Comparison of ENCODE assay signal across 7 mouse cellular contexts in the genomic region with DNA sequence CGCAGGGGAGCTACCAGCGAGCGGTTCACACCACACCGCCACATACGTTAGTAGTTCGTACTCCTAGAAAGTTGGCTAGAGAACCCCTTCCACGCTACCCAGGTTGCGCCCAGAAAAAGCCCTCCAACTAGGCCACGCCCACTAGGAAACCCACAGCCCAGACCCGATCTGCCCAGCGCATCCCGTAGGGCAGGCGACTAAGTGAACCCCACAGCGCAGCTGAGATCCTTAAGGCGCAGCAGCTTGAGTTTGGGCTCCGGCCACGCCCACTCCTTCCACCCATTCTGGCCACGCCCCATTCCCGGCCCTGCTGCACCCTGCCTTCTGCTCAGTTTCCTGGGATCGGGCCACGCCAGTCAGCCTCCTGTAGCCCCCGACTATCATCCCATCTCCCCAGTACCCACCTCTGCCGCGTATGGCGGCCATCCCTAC. TPM values are rescaled to one million over a fixed set of nuclear protein-coding genes. Genes with fewer than 3 reads are reported as not detected.
DNase-seq lines count a peak whose midpoint lies in the region; ATAC-seq and TF ChIP-seq lines count a peak whose summit lies in the region.

No protein-coding gene starts in this region.

- no peaks in the 10 kb centered on the region for H3K79me2 ChIP-seq in C2C12 (ENCODE audit: control insufficient read depth, insufficient read depth)

- H3K27ac ChIP-seq in embryonic facial prominence, embryonic 13.5 days, result peak overlapping the region; percentile 86
- peak overlapping the region; percentile 26; the same call in 1 of the 2 replicates for H3K27ac ChIP-seq in heart, postnatal 0 days (ENCODE audit: low read depth)
- no peak overlapping the region for H3K27ac ChIP-seq in midbrain, embryonic 11.5 days (ENCODE audit: low read depth, low read length)

- TF ChIP-seq CTCF in C2C12 (IDR thresholded peaks at IDR 0.05; ENCODE audit: control insufficient read depth, insufficient read depth, insufficient read length), result no peak
- TF ChIP-seq CTCF in heart, postnatal 0 days (IDR thresholded peaks at IDR 0.05; ENCODE audit: low read depth), result no peak

- peak overlapping the region; percentile 79 for H3ac ChIP-seq in C2C12 (ENCODE audit: control insufficient read depth, insufficient read length, low read depth)

- peak overlapping the region; percentile 97 for H3K4me2 ChIP-seq in embryonic facial prominence, embryonic 13.5 days
- peak overlapping the region; percentile 86 for H3K4me2 ChIP-seq in heart, postnatal 0 days (ENCODE audit: low read depth, low read length)
- H3K4me2 ChIP-seq in midbrain, embryonic 11.5 days, result peak overlapping the region; percentile 91

- peak; percentile 88 for DNase-seq in R1 (ENCODE audit: low read depth, low spot score)
- no peak for DNase-seq in heart, postnatal 0 days (ENCODE audit: low spot score)
- peak; percentile 44 to 76 for DNase-seq in kidney, postnatal 36 days
- DNase-seq in midbrain, embryonic 11.5 days (ENCODE audit: low spot score, missing footprints), result no peak
- DNase-seq in thymus, postnatal 14 days, result peak; percentile 70

- peak overlapping the region; percentile 82 for H3K9ac ChIP-seq in embryonic facial prominence, embryonic 13.5 days
- H3K9ac ChIP-seq in heart, postnatal 0 days (replicated peaks; ENCODE audit: low read depth, low read length), result no peak overlapping the region
- H3K9ac ChIP-seq in midbrain, embryonic 11.5 days (ENCODE audit: low read length), result peak overlapping the region; percentile 47

- H3K27me3 ChIP-seq in C2C12 (ENCODE audit: control insufficient read depth, insufficient read depth, insufficient read length), result no peaks in the 10 kb centered on the region
- peaks cover 25% of the 10 kb centered on the region for H3K27me3 ChIP-seq in embryonic facial prominence, embryonic 13.5 days
- peaks cover 38% of the 10 kb centered on the region for H3K27me3 ChIP-seq in heart, postnatal 0 days (ENCODE audit: control insufficient read depth, insufficient read depth, low read length)
- peaks cover 32% of the 10 kb centered on the region for H3K27me3 ChIP-seq in midbrain, embryonic 11.5 days (ENCODE audit: control insufficient read depth, insufficient read depth, low read length)

- H3K79me3 ChIP-seq in C2C12 (ENCODE audit: low read depth), result no peaks in the 10 kb centered on the region

- H3K36me3 ChIP-seq in C2C12 (ENCODE audit: control insufficient read depth, insufficient read depth), result peaks cover 11% of the 10 kb centered on the region
- peaks cover 20% of the 10 kb centered on the region for H3K36me3 ChIP-seq in embryonic facial prominence, embryonic 13.5 days
- H3K36me3 ChIP-seq in heart, postnatal 0 days (replicated peaks; ENCODE audit: control insufficient read depth, insufficient read depth, low read length), result peaks cover 14% of the 10 kb centered on the region; the same call in 1 of the 2 replicates
- no peaks in the 10 kb centered on the region; the same call in 1 of the 2 replicates for H3K36me3 ChIP-seq in midbrain, embryonic 11.5 days (ENCODE audit: control insufficient read depth, insufficient read depth, low read length)

- WGBS in embryonic facial prominence, embryonic 13.5 days, result 4% methylated on average over 25 of the region's 25 CpGs
- WGBS in heart, postnatal 0 days, result 5% methylated on average over 25 of the region's 25 CpGs
- 4% methylated on average over 25 of the region's 25 CpGs for whole genome bisulfite sequencing in midbrain, embryonic 11.5 days

- ATAC-seq in embryonic facial prominence, embryonic 13.5 days (ENCODE audit: insufficient number of reproducible peaks, insufficient read depth, low FRiP score, low TSS enrichment, low read depth), result peak; percentile 32
- peak; percentile 7; the same call in 1 of the 2 replicates for ATAC-seq in heart, postnatal 0 days (ENCODE audit: insufficient read depth, low read depth)
- peak; percentile 45 for ATAC-seq in midbrain, embryonic 11.5 days (ENCODE audit: low FRiP score)

- H3K4me3 ChIP-seq in C2C12 (ENCODE audit: insufficient read depth, poor library complexity, severe bottlenecking), result peak overlapping the region; percentile 18
- peak overlapping the region; percentile 57 for H3K4me3 ChIP-seq in embryonic facial prominence, embryonic 13.5 days
- H3K4me3 ChIP-seq in heart, postnatal 0 days (ENCODE audit: low read depth, low read length), result peak overlapping the region; percentile 56
- H3K4me3 ChIP-seq in midbrain, embryonic 11.5 days (ENCODE audit: low read depth, low read length), result peak overlapping the region; percentile 43

- peaks cover 36% of the 10 kb centered on the region for H3K4me1 ChIP-seq in embryonic facial prominence, embryonic 13.5 days
- H3K4me1 ChIP-seq in heart, postnatal 0 days (ENCODE audit: control insufficient read depth, insufficient read depth), result peaks cover 22% of the 10 kb centered on the region
- peaks cover 11% of the 10 kb centered on the region for H3K4me1 ChIP-seq in midbrain, embryonic 11.5 days (ENCODE audit: control insufficient read depth, insufficient read depth, low read length)

- TF ChIP-seq EP300 in heart, postnatal 0 days (IDR thresholded peaks at IDR 0.05; ENCODE audit: low read depth), result no peak

- H3K9me3 ChIP-seq in embryonic facial prominence, embryonic 13.5 days, result peaks cover 8% of the 10 kb centered on the region; the same call in 1 of the 2 replicates
- H3K9me3 ChIP-seq in heart, postnatal 0 days (replicated peaks; ENCODE audit: control insufficient read depth, low read length), result no peaks in the 10 kb centered on the region
- peaks cover 6% of the 10 kb centered on the region; the same call in 1 of the 2 replicates for H3K9me3 ChIP-seq in midbrain, embryonic 11.5 days (ENCODE audit: control insufficient read depth, low read length)

TF ChIP-seq in C2C12, 6 proteins besides CTCF, POLR2A, EP300 and RAD21:
- TF ChIP-seq MYOG (IDR thresholded peaks at IDR 0.05; ENCODE audit: control insufficient read depth, extremely low read depth, insufficient read length) (no peak), CEBPB (IDR thresholded peaks at IDR 0.05; ENCODE audit: low read depth) (no peak), USF1 (IDR thresholded peaks at IDR 0.05; ENCODE audit: low read depth) (no peak), FOSL1 (IDR thresholded peaks at IDR 0.05; ENCODE audit: insufficient read depth, low read length, poor library complexity, severe bottlenecking) (no peak), MAX (IDR thresholded peaks at IDR 0.05) (no peak)

RNA-seq across cellular contexts. Expression of a gene that starts 19.0 kb away (rescaled TPM):
- 72.3 TPM for polyA plus RNA-seq in C2C12 (2012; fragmentation: generic; extraction: Trizol)
- 75.5 and 78.2 TPM in 2 replicates for polyA plus RNA-seq in embryonic facial prominence, embryonic 13.5 days (2015; fragmentation: Nextera tagmentation; extraction: Ambion mirVana)
- total RNA-seq in heart, postnatal 0 days (2014; rRNA removed; ENCODE audit: low replicate concordance), result 84.1 and 108 TPM in 2 replicates
- polyA plus RNA-seq in heart, postnatal 0 days (2015; fragmentation: Nextera tagmentation; extraction: Ambion mirVana), result 32.7 and 35.4 TPM in 2 replicates
- 39.5 and 42.8 TPM in 2 replicates for polyA plus RNA-seq in midbrain, embryonic 11.5 days (2014; fragmentation: Nextera tagmentation; extraction: Ambion mirVana)

RNA-seq across cellular contexts. Expression of a gene that starts 32.3 kb away (rescaled TPM):
- 2.4 TPM for polyA plus RNA-seq in C2C12 (2012; fragmentation: generic; extraction: Trizol)
- polyA plus RNA-seq in embryonic facial prominence, embryonic 13.5 days (2015; fragmentation: Nextera tagmentation; extraction: Ambion mirVana), result 4.8 and 7.7 TPM in 2 replicates
- total RNA-seq in heart, postnatal 0 days (2014; rRNA removed; ENCODE audit: low replicate concordance), result 0.04 and 12.6 TPM in 2 replicates
- 0.59 and 1.6 TPM in 2 replicates for polyA plus RNA-seq in heart, postnatal 0 days (2015; fragmentation: Nextera tagmentation; extraction: Ambion mirVana)
- 3.2 and 3.6 TPM in 2 replicates for polyA plus RNA-seq in midbrain, embryonic 11.5 days (2014; fragmentation: Nextera tagmentation; extraction: Ambion mirVana)

RNA-seq across cellular contexts. Expression of a gene that starts 37.8 kb away (rescaled TPM):
- 231 TPM for polyA plus RNA-seq in C2C12 (2012; fragmentation: generic; extraction: Trizol)
- polyA plus RNA-seq in embryonic facial prominence, embryonic 13.5 days (2015; fragmentation: Nextera tagmentation; extraction: Ambion mirVana), result 224 and 244 TPM in 2 replicates
- 333 and 425 TPM in 2 replicates for total RNA-seq in heart, postnatal 0 days (2014; rRNA removed; ENCODE audit: low replicate concordance)
- 210 and 212 TPM in 2 replicates for polyA plus RNA-seq in heart, postnatal 0 days (2015; fragmentation: Nextera tagmentation; extraction: Ambion mirVana)
- 224 and 234 TPM in 2 replicates for polyA plus RNA-seq in midbrain, embryonic 11.5 days (2014; fragmentation: Nextera tagmentation; extraction: Ambion mirVana)

RNA-seq across cellular contexts. Expression of a gene that starts 41.8 kb away (rescaled TPM):
- polyA plus RNA-seq in C2C12 (2012; fragmentation: generic; extraction: Trizol), result 1.5 TPM
- 0.87 and 1.2 TPM in 2 replicates for polyA plus RNA-seq in embryonic facial prominence, embryonic 13.5 days (2015; fragmentation: Nextera tagmentation; extraction: Ambion mirVana)
- total RNA-seq in heart, postnatal 0 days (2014; rRNA removed; ENCODE audit: low replicate concordance), result 0.57 and 1.2 TPM in 2 replicates
- 0.51 and 0.60 TPM in 2 replicates for polyA plus RNA-seq in heart, postnatal 0 days (2015; fragmentation: Nextera tagmentation; extraction: Ambion mirVana)
- 5.4 and 6.5 TPM in 2 replicates for polyA plus RNA-seq in midbrain, embryonic 11.5 days (2014; fragmentation: Nextera tagmentation; extraction: Ambion mirVana)

RNA-seq across cellular contexts. Expression of a gene that starts 46.3 kb away (rescaled TPM):
- polyA plus RNA-seq in C2C12 (2012; fragmentation: generic; extraction: Trizol), result 1.2 TPM
- polyA plus RNA-seq in embryonic facial prominence, embryonic 13.5 days (2015; fragmentation: Nextera tagmentation; extraction: Ambion mirVana), result 3.7 and 3.9 TPM in 2 replicates
- total RNA-seq in heart, postnatal 0 days (2014; rRNA removed; ENCODE audit: low replicate concordance), result 14.6 and 16.9 TPM in 2 replicates
- 5.7 and 5.8 TPM in 2 replicates for polyA plus RNA-seq in heart, postnatal 0 days (2015; fragmentation: Nextera tagmentation; extraction: Ambion mirVana)
- 1.3 and 1.7 TPM in 2 replicates for polyA plus RNA-seq in midbrain, embryonic 11.5 days (2014; fragmentation: Nextera tagmentation; extraction: Ambion mirVana)

Comparison
In these comparisons a context has a peak if more than half of its experiments do, and no peak if none do; other contexts are left out.
1. DNase-seq: peak in R1 (single experiment), kidney, postnatal 36 days (2 of 2) and thymus, postnatal 14 days (single experiment); none in heart, postnatal 0 days (single experiment) and midbrain, embryonic 11.5 days (single experiment).
2. Peak in every context shown above with its lines, with median percentiles within 50 percentile points of each other: H3K4me3 ChIP-seq, ATAC-seq and H3K4me2 ChIP-seq.